Mouse (Mus musculus): ENCODE results near the gene Surf6. TPM values are rescaled to one million over a fixed set of nuclear protein-coding genes. Genes with fewer than 3 reads are reported as not detected.
"Not testable (repeated sequence)": the region's sequence is repeated elsewhere in the genome, so short reads cannot be mapped to it uniquely, and the experiment has no call there.

Gene Surf6
- polyA plus RNA-seq, 1 experiment from 2014 or later, result 28.8 TPM

DNA sequence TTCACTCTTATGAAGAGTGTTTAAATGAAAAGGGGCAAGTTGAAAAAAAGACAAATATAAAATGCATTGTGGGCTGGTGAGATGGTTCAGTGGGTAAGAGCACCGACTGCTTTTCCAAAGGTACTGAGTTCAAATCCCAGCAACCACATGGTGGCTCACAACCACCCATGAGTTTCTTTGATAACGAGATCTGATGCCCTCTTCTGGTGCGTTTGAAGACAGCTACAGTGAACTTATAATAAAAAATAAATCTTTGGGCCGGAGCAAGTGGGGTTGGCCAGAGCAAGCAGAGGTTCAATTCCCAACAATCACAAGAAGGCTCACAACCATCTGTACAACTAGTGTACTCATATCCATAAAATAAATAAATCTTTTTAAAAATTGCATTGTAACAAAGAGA, 6.8 kb downstream of the Surf6 start:
- H3K36me3 ChIP-seq, result peaks cover 86% of the 10 kb centered on the region
- no peaks in the 10 kb centered on the region for H3K27me3 ChIP-seq
- H3K9ac ChIP-seq, result no peak overlapping the region
- H3K4me1 ChIP-seq, result 0 out of 2 replicates have a peak, but pooled peaks cover 3% of the 10 kb centered on the region
- H3K27ac ChIP-seq (replicated peaks), result no peak overlapping the region
- 90% methylated on average over 4 of the region's 4 CpGs for WGBS
- no peak for ATAC-seq (ENCODE audit: insufficient number of reproducible peaks, low FRiP score, low TSS enrichment, low read depth)
- no peak overlapping the region for H3K4me3 ChIP-seq (replicated peaks)
- H3K4me2 ChIP-seq (replicated peaks), result no peak overlapping the region
- H3K9me3 ChIP-seq (replicated peaks), result no peaks in the 10 kb centered on the region

DNA sequence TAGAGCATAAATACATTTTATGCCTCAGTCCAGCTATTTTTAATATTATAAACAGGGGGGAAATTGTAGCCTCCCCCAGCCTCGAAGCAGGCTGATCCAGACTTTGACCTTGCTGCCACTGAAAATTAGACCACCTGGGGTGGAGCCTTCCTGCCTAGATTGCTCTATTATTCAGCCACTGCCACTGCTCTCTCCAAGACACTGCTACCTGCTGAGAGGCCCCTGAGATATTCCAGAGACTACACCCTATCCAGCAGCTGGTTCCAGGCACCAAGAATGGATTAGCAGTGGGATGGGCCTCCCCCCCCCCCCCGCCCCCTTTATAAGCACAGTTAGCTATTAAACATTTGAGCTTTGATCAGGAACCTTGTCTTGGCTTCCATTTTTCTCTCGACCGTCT, 16.5 kb downstream of the Surf6 start:
- H3K9me3 ChIP-seq (replicated peaks); H3K4me1 ChIP-seq; H3K27me3 ChIP-seq; H3K27ac ChIP-seq (replicated peaks); H3K4me2 ChIP-seq (replicated peaks); H3K9ac ChIP-seq; ATAC-seq (ENCODE audit: insufficient number of reproducible peaks, low FRiP score, low TSS enrichment, low read depth); H3K4me3 ChIP-seq (replicated peaks): not testable (repeated sequence)
- peaks cover 24% of the 10 kb centered on the region for H3K36me3 ChIP-seq
- 79% methylated on average over 4 of the region's 4 CpGs for WGBS

DNA sequence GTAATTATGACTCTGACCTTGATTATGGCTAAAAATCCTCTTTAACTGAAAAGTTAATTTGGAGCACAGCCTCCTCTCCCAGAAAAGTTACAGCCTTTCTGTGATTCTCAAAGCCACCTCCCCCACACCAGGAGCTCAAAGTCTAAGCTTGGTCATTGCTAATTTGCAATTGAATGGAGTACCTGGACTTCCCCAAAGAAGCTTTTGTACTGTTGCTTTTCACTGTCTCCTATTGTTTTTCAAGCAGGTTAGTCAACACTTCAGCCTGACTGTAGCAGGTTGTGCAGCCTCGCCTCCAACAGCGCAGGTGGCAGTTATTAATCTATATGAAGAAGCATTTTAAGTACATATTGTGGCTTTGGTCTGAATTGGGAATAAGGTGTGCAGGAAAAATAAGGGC, 17.1 kb downstream of the Surf6 start:
- H3K4me3 ChIP-seq (replicated peaks); H3K9ac ChIP-seq; H3K27me3 ChIP-seq; H3K27ac ChIP-seq (replicated peaks); ATAC-seq (ENCODE audit: insufficient number of reproducible peaks, low FRiP score, low TSS enrichment, low read depth); H3K4me1 ChIP-seq; H3K9me3 ChIP-seq (replicated peaks); H3K4me2 ChIP-seq (replicated peaks): not testable (repeated sequence)
- 79% methylated on average over 2 of the region's 2 CpGs for WGBS
- peaks cover 18% of the 10 kb centered on the region for H3K36me3 ChIP-seq

GRCm38 (mm10) chr2:26878571-26878970, 24.1 kb downstream of the Surf6 start:
- Histone ChIP-seq H3K36me3 (no peaks in the 10 kb centered on the region), H3K4me3 (replicated peaks) (no peak overlapping the region), H3K27ac (replicated peaks) (no peak overlapping the region), H3K9ac (no peak overlapping the region), H3K4me2 (replicated peaks) (no peak overlapping the region), H3K4me1 (no peaks in the 10 kb centered on the region), H3K27me3 (no peaks in the 10 kb centered on the region), H3K9me3 (replicated peaks) (0 out of 2 replicates have a peak, but pooled peaks cover under 1% of the 10 kb centered on the region)
- ATAC-seq (ENCODE audit: insufficient number of reproducible peaks, low FRiP score, low TSS enrichment, low read depth), result no peak

GRCm38 (mm10) chr2:26870666-26871065, 32.0 kb downstream of the Surf6 start:
- no peak for ATAC-seq (ENCODE audit: insufficient number of reproducible peaks, low FRiP score, low TSS enrichment, low read depth)
- no peaks in the 10 kb centered on the region for H3K36me3 ChIP-seq
- H3K4me3 ChIP-seq (replicated peaks), result no peak overlapping the region
- H3K4me2 ChIP-seq (replicated peaks), result no peak overlapping the region
- no peaks in the 10 kb centered on the region for H3K4me1 ChIP-seq
- H3K27me3 ChIP-seq, result no peaks in the 10 kb centered on the region
- no peak overlapping the region for H3K27ac ChIP-seq (replicated peaks)
- WGBS, result 70% methylated on average over 6 of the region's 6 CpGs
- no peaks in the 10 kb centered on the region for H3K9me3 ChIP-seq (replicated peaks)
- no peak overlapping the region for H3K9ac ChIP-seq

DNA sequence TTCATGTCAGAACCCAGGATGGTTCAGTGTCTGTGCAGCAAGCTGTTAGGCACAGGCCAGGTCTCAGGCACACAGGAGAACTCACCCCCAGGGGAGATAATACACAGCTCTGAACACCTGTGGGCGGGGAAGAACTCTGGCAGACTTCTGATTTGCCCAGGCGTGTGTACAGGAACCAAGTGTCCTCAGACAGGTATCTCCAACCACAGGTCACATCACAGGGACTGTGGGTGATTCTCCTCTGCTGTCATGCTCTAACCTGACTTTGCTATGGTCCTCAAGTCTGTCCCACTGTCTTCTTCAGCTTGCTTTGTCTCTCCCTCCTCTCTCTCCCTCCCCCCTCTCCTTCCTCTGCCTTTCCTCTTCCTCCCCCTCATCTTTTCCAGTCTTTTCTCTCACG, 37.8 kb downstream of the Surf6 start, which contains the start of gene Abo:
TSS of gene Abo (minus strand) at position 101 of the 400 bp plus-strand sequence.
- Histone ChIP-seq H3K9me3 (replicated peaks) (no peaks in the 10 kb centered on the region), H3K27me3 (no peaks in the 10 kb centered on the region), H3K27ac (replicated peaks) (no peak within 1 kb of the TSS), H3K4me2 (replicated peaks) (no peak within 1 kb of the TSS), H3K4me3 (replicated peaks) (no peak within 1 kb of the TSS), H3K36me3 (no peaks in the 10 kb centered on the region), H3K9ac (no peak within 1 kb of the TSS), H3K4me1 (no peaks in the 10 kb centered on the region)
- WGBS, result 40% methylated on average over 3 of the region's 3 CpGs
- no peak for ATAC-seq (ENCODE audit: insufficient number of reproducible peaks, low FRiP score, low TSS enrichment, low read depth)

GRCm38 (mm10) chr2:26862856-26863255, 39.8 kb downstream of the Surf6 start:
- Histone ChIP-seq H3K27ac (replicated peaks) (no peak overlapping the region), H3K9me3 (replicated peaks) (no peaks in the 10 kb centered on the region), H3K4me2 (replicated peaks) (no peak overlapping the region), H3K36me3 (no peaks in the 10 kb centered on the region), H3K4me3 (replicated peaks) (no peak overlapping the region), H3K27me3 (no peaks in the 10 kb centered on the region), H3K9ac (no peak overlapping the region), H3K4me1 (no peaks in the 10 kb centered on the region)
- no peak for ATAC-seq (ENCODE audit: insufficient number of reproducible peaks, low FRiP score, low TSS enrichment, low read depth)
- 74% methylated on average over 3 of the region's 3 CpGs for WGBS

DNA sequence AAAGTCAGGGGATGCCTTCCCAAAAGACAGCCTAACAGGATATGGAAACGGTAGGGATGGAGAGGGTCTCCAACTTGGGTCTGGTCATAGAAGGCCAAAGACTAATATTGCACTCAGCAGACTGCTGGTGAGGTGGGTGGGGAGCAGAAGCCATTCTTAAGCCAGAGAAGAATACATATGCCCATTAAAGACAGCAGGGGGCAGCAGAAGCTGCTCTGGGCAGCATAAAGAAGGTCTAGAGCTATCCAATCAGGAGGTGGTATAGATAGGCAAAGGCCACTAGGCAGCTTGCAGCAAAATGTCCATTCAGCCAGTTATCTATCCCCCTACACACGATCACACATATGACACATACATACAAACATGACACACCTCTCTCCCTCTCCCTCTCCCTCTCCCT, 55.0 kb downstream of the Surf6 start:
- Histone ChIP-seq H3K4me2 (replicated peaks) (no peak overlapping the region), H3K27me3 (no peaks in the 10 kb centered on the region), H3K4me3 (replicated peaks) (no peak overlapping the region), H3K4me1 (no peaks in the 10 kb centered on the region), H3K27ac (replicated peaks) (no peak overlapping the region), H3K9me3 (replicated peaks) (no peaks in the 10 kb centered on the region), H3K9ac (no peak overlapping the region), H3K36me3 (no peaks in the 10 kb centered on the region)
- no peak for ATAC-seq (ENCODE audit: insufficient number of reproducible peaks, low FRiP score, low TSS enrichment, low read depth)
- WGBS, result 52% methylated on average over 2 of the region's 2 CpGs

Other genes with a start within 250 kb of the Surf6 start
- gene Lcn4, start 231.6 kb downstream of the Surf6 start, polyA plus RNA-seq (2015; fragmentation: Nextera tagmentation; extraction: Ambion mirVana), result not detected in 2 replicates
- gene Abo, start 37.9 kb downstream of the Surf6 start, polyA plus RNA-seq (2015; fragmentation: Nextera tagmentation; extraction: Ambion mirVana), result not detected in 2 replicates
- gene Med22, start 7.8 kb upstream of the Surf6 start, polyA plus RNA-seq (2015; fragmentation: Nextera tagmentation; extraction: Ambion mirVana), result 52.4 and 56.4 TPM in 2 replicates
- gene Rpl7a, start 7.9 kb upstream of the Surf6 start, polyA plus RNA-seq (2015; fragmentation: Nextera tagmentation; extraction: Ambion mirVana), result 584 and 598 TPM in 2 replicates
- 38.2 TPM in 2 replicates for gene Surf2, start 13.5 kb upstream of the Surf6 start, polyA plus RNA-seq (2015; fragmentation: Nextera tagmentation; extraction: Ambion mirVana)
- 58.4 and 60.4 TPM in 2 replicates for gene Surf1, start 13.7 kb upstream of the Surf6 start, polyA plus RNA-seq (2015; fragmentation: Nextera tagmentation; extraction: Ambion mirVana)
- gene Surf4, start 31.0 kb upstream of the Surf6 start, polyA plus RNA-seq (2015; fragmentation: Nextera tagmentation; extraction: Ambion mirVana), result 265 and 273 TPM in 2 replicates
- gene Stkld1, start 31.2 kb upstream of the Surf6 start, polyA plus RNA-seq (2015; fragmentation: Nextera tagmentation; extraction: Ambion mirVana), result 0.07 and 0.14 TPM in 2 replicates
- gene Rexo4, start 61.5 kb upstream of the Surf6 start, polyA plus RNA-seq (2015; fragmentation: Nextera tagmentation; extraction: Ambion mirVana), result 43.2 and 48.6 TPM in 2 replicates
- 0.12 and 0.25 TPM in 2 replicates for gene Adamts13, start 70.5 kb upstream of the Surf6 start, polyA plus RNA-seq (2015; fragmentation: Nextera tagmentation; extraction: Ambion mirVana)
- 72.7 and 82.7 TPM in 2 replicates for gene Cacfd1, start 107.0 kb upstream of the Surf6 start, polyA plus RNA-seq (2015; fragmentation: Nextera tagmentation; extraction: Ambion mirVana)
- gene Slc2a6, start 125.1 kb upstream of the Surf6 start, polyA plus RNA-seq (2015; fragmentation: Nextera tagmentation; extraction: Ambion mirVana), result 0.91 and 1.1 TPM in 2 replicates
- 63.7 and 71.1 TPM in 2 replicates for gene Mymk, start 169.3 kb upstream of the Surf6 start, polyA plus RNA-seq (2015; fragmentation: Nextera tagmentation; extraction: Ambion mirVana)
- 3.8 and 5.0 TPM in 2 replicates for gene Adamtsl2, start 176.5 kb upstream of the Surf6 start, polyA plus RNA-seq (2015; fragmentation: Nextera tagmentation; extraction: Ambion mirVana)
- 0.12 and 0.31 TPM in 2 replicates for gene Fam163b, start 239.6 kb upstream of the Surf6 start, polyA plus RNA-seq (2015; fragmentation: Nextera tagmentation; extraction: Ambion mirVana)

Data from embryonic facial prominence, embryonic 15.5 days (tissue).